In genomic region chr12:91418791-91419190, GRCm38 (mm10) we compare ENCODE assay signal across 8 mouse cellular contexts. TPM values are rescaled to one million over a fixed set of nuclear protein-coding genes. Genes with fewer than 3 reads are reported as not detected.
DNase-seq lines count a peak whose midpoint lies in the region; ATAC-seq and TF ChIP-seq lines count a peak whose summit lies in the region.

No protein-coding gene starts in this region.

- no peaks in the 10 kb centered on the region for H3K79me2 ChIP-seq in liver, adult 2 months (ENCODE audit: control insufficient read depth, insufficient read depth, low read length)

- no peaks in the 10 kb centered on the region for H3K4me1 ChIP-seq in kidney, adult 2 months (ENCODE audit: control insufficient read depth, insufficient read depth, low read length)
- H3K4me1 ChIP-seq in kidney, embryonic 15.5 days: peaks cover 4% of the 10 kb centered on the region; the same call in 1 of the 2 replicates
- no peaks in the 10 kb centered on the region for H3K4me1 ChIP-seq in hindbrain, postnatal 0 days (ENCODE audit: insufficient read depth, low read length)
- no peaks in the 10 kb centered on the region for H3K4me1 ChIP-seq in liver, adult 2 months (ENCODE audit: control insufficient read depth, insufficient read depth, low read length)

- no peaks in the 10 kb centered on the region for H3K9me3 ChIP-seq in kidney, embryonic 15.5 days (replicated peaks)
- H3K9me3 ChIP-seq in hindbrain, postnatal 0 days (ENCODE audit: low read length): no peaks in the 10 kb centered on the region

- no peaks in the 10 kb centered on the region for H3K36me3 ChIP-seq in kidney, adult 2 months (ENCODE audit: control insufficient read depth, insufficient read depth, low read length)
- H3K36me3 ChIP-seq in kidney, embryonic 15.5 days: no peaks in the 10 kb centered on the region
- H3K36me3 ChIP-seq in hindbrain, postnatal 0 days (ENCODE audit: insufficient read depth, low read length): no peaks in the 10 kb centered on the region
- H3K36me3 ChIP-seq in liver, adult 2 months (ENCODE audit: control insufficient read depth, insufficient read depth, low read length): no peaks in the 10 kb centered on the region

- no peak overlapping the region for H3K4me3 ChIP-seq in kidney, adult 2 months (ENCODE audit: insufficient read depth, low read depth, low read length)
- no peak overlapping the region for H3K4me3 ChIP-seq in kidney, embryonic 15.5 days (replicated peaks)
- H3K4me3 ChIP-seq in hindbrain, postnatal 0 days (ENCODE audit: low read length): no peak overlapping the region
- no peak overlapping the region for H3K4me3 ChIP-seq in liver, adult 2 months (ENCODE audit: insufficient read depth, low read depth, low read length)

- no peak overlapping the region for H3K27ac ChIP-seq in kidney, adult 2 months (ENCODE audit: insufficient read depth, low read depth, low read length)
- no peak overlapping the region for H3K27ac ChIP-seq in kidney, embryonic 15.5 days
- H3K27ac ChIP-seq in hindbrain, postnatal 0 days: no peak overlapping the region
- no peak overlapping the region for H3K27ac ChIP-seq in liver, adult 2 months (replicated peaks; ENCODE audit: insufficient read depth, low read depth, low read length)

- TF ChIP-seq POLR2A in kidney, adult 2 months (IDR thresholded peaks at IDR 0.05; ENCODE audit: low read depth, low read length): no peak
- no peak for TF ChIP-seq POLR2A in liver, adult 2 months (IDR thresholded peaks at IDR 0.05; ENCODE audit: extremely low read depth, insufficient read depth, low read length)

- DNase-seq in kidney, adult 2 months: peak; percentile 69
- peak; percentile 78 for DNase-seq in ZHBTc4 (ENCODE audit: low read depth, low spot score)
- DNase-seq in embryo, embryonic 10 days (ENCODE audit: low spot score): peak; percentile 48
- DNase-seq in hindbrain, postnatal 0 days (ENCODE audit: low spot score): peak; percentile 63
- DNase-seq in liver, adult 2 months (ENCODE audit: extremely low read depth, low read depth, low spot score): peak; percentile 20
- peak; percentile 54 for DNase-seq in right cerebral cortex, postnatal 25 days
- DNase-seq in urinary bladder, postnatal 4 days (ENCODE audit: low spot score in 2 of 2): peak; percentile 22 to 66

- no peak overlapping the region for H3K4me2 ChIP-seq in kidney, embryonic 15.5 days
- no peak overlapping the region for H3K4me2 ChIP-seq in hindbrain, postnatal 0 days (ENCODE audit: low read depth, low read length)

- no peak for ATAC-seq in kidney, embryonic 15.5 days (replicated peaks; ENCODE audit: low FRiP score)
- no peak for ATAC-seq in hindbrain, postnatal 0 days

- no peaks in the 10 kb centered on the region for H3K27me3 ChIP-seq in kidney, adult 2 months (replicated peaks; ENCODE audit: control insufficient read depth, insufficient read depth, low read length)
- H3K27me3 ChIP-seq in kidney, embryonic 15.5 days: no peaks in the 10 kb centered on the region
- H3K27me3 ChIP-seq in hindbrain, postnatal 0 days (ENCODE audit: insufficient read depth, low read length): no peaks in the 10 kb centered on the region
- H3K27me3 ChIP-seq in liver, adult 2 months (ENCODE audit: control insufficient read depth, insufficient read depth, low read length): no peaks in the 10 kb centered on the region

- WGBS in kidney, adult 2 months: 45% methylated on average over 7 of the region's 7 CpGs
- 54% methylated on average over 7 of the region's 7 CpGs for WGBS in kidney, embryonic 15.5 days
- 50% methylated on average over 7 of the region's 7 CpGs for WGBS in hindbrain, postnatal 0 days
- WGBS in liver, adult 2 months: 41% methylated on average over 7 of the region's 7 CpGs

- H3K9ac ChIP-seq in kidney, embryonic 15.5 days: no peak overlapping the region
- H3K9ac ChIP-seq in hindbrain, postnatal 0 days (replicated peaks; ENCODE audit: low read length): no peak overlapping the region
- H3K9ac ChIP-seq in liver, adult 2 months (ENCODE audit: low read depth, low read length): no peak overlapping the region

- peak; percentile 68 for TF ChIP-seq CTCF in kidney, adult 2 months (conservative IDR thresholded peaks at IDR 0.05; ENCODE audit: insufficient read depth, insufficient read length, low read depth, low read length)
- TF ChIP-seq CTCF in hindbrain, postnatal 0 days (IDR thresholded peaks at IDR 0.05; ENCODE audit: low read depth): peak; percentile 69
- peak; percentile 69 for TF ChIP-seq CTCF in liver, adult 2 months (IDR thresholded peaks at IDR 0.05; ENCODE audit: low read depth, low read length)

RNA-seq across cellular contexts. Expression of gene Tshr, which starts 34.4 kb away (rescaled TPM):
- 1.4 and 2.5 TPM in 2 replicates for polyA plus RNA-seq in kidney, adult 2 months (2012; rRNA removed)
- polyA plus RNA-seq in kidney, embryonic 15.5 days (2015; fragmentation: Nextera tagmentation; extraction: Ambion mirVana): 0.62 and 0.99 TPM in 2 replicates
- total RNA-seq in hindbrain, postnatal 0 days (2014; rRNA removed): 0.78 and 0.79 TPM in 2 replicates
- 0.59 and 0.63 TPM in 2 replicates for polyA plus RNA-seq in hindbrain, postnatal 0 days (2015; fragmentation: Nextera tagmentation; extraction: Ambion mirVana)
- 0.13 TPM in 1 of 2 replicates, not detected in the other for total RNA-seq in liver, adult 2 months (2014; rRNA removed)
- polyA plus RNA-seq in liver, adult 2 months (2012; rRNA removed): not detected in 2 replicates

RNA-seq across cellular contexts. Expression of gene Cep128, which starts 34.6 kb away (rescaled TPM):
- 1.6 and 2.4 TPM in 2 replicates for polyA plus RNA-seq in kidney, adult 2 months (2012; rRNA removed)
- polyA plus RNA-seq in kidney, embryonic 15.5 days (2015; fragmentation: Nextera tagmentation; extraction: Ambion mirVana): 8.9 TPM in 2 replicates
- total RNA-seq in hindbrain, postnatal 0 days (2014; rRNA removed): 4.3 and 4.4 TPM in 2 replicates
- 3.0 and 3.8 TPM in 2 replicates for polyA plus RNA-seq in hindbrain, postnatal 0 days (2015; fragmentation: Nextera tagmentation; extraction: Ambion mirVana)
- 1.2 and 1.6 TPM in 2 replicates for total RNA-seq in liver, adult 2 months (2014; rRNA removed)
- polyA plus RNA-seq in liver, adult 2 months (2012; rRNA removed): 0.55 and 0.67 TPM in 2 replicates

Comparison
In these comparisons a context has a peak if more than half of its experiments do, and no peak if none do; other contexts are left out.
1. DNase-seq: peak in every context shown above with its lines; median percentile 78 in ZHBTc4; 69 in kidney, adult 2 months; 63 in hindbrain, postnatal 0 days; 54 in right cerebral cortex, postnatal 25 days; 48 in embryo, embryonic 10 days; 44 in urinary bladder, postnatal 4 days; 20 in liver, adult 2 months.